13 mouse cellular contexts compared by ENCODE assay signal in the genomic region with DNA sequence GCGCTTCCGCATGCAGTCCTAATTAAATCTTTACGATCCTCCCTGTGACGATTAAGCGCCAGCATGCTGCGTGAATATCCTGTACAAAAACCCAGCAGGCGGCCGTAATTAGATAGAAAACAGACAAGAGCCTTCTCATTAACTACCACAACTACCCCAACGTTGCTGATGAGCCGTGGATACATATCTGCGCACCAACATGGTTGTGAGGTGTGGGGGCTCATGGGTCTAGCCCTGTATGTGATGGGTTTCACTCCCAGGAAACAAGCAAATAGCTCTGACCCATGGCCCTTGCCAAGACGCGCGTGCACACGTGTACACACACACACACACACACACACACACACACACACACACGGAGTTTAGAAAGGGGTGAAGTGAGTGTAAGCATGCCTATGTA. TPM values are rescaled to one million over a fixed set of nuclear protein-coding genes. Genes with fewer than 3 reads are reported as not detected.
DNase-seq lines count a peak whose midpoint lies in the region; ATAC-seq lines count a peak whose summit lies in the region.
"Had no signal": no experiment of that assay in that cellular context is flagged by ENCODE, and none has a peak within 500 bp of the region (broad histone marks: within the 10 kb centered on the region; RNA-seq: fewer than 3 reads in every experiment).

No protein-coding gene starts in this region.

- no peak overlapping the region for H3K27ac ChIP-seq in midbrain, embryonic 11.5 days (ENCODE audit: low read depth, low read length)
- no peak overlapping the region for H3K27ac ChIP-seq in midbrain, embryonic 10.5 days (replicated peaks)
- no peak overlapping the region for H3K27ac ChIP-seq in hindbrain, embryonic 14.5 days
- H3K27ac ChIP-seq in midbrain, embryonic 15.5 days: peak overlapping the region; percentile 82

- H3K4me2 ChIP-seq in midbrain, embryonic 11.5 days: no peak overlapping the region
- peak overlapping the region; percentile 35 for H3K4me2 ChIP-seq in hindbrain, embryonic 14.5 days (replicated peaks)
- peak overlapping the region; percentile 36 for H3K4me2 ChIP-seq in midbrain, embryonic 15.5 days

- no peaks in the 10 kb centered on the region for H3K36me3 ChIP-seq in midbrain, embryonic 11.5 days (ENCODE audit: control insufficient read depth, insufficient read depth, low read length)
- H3K36me3 ChIP-seq in midbrain, embryonic 10.5 days: no peaks in the 10 kb centered on the region
- H3K36me3 ChIP-seq in hindbrain, embryonic 14.5 days (replicated peaks; ENCODE audit: control insufficient read depth, insufficient read depth): no peaks in the 10 kb centered on the region
- H3K36me3 ChIP-seq in midbrain, embryonic 15.5 days (replicated peaks): no peaks in the 10 kb centered on the region

- H3K4me1 ChIP-seq in midbrain, embryonic 11.5 days (ENCODE audit: control insufficient read depth, insufficient read depth, low read length): no peaks in the 10 kb centered on the region
- H3K4me1 ChIP-seq in midbrain, embryonic 10.5 days: peaks cover 13% of the 10 kb centered on the region
- H3K4me1 ChIP-seq in hindbrain, embryonic 14.5 days (replicated peaks; ENCODE audit: control insufficient read depth, insufficient read depth, low read length): no peaks in the 10 kb centered on the region; the same call in 1 of the 2 replicates
- H3K4me1 ChIP-seq in midbrain, embryonic 15.5 days: no peaks in the 10 kb centered on the region

- no peak overlapping the region for H3K9ac ChIP-seq in midbrain, embryonic 11.5 days (ENCODE audit: low read length)
- 0 out of 2 replicates have a peak overlapping the region, but pooled peaks have one; percentile 7 for H3K9ac ChIP-seq in hindbrain, embryonic 14.5 days
- H3K9ac ChIP-seq in midbrain, embryonic 15.5 days: no peak overlapping the region
- H3K9ac ChIP-seq: liver, postnatal 0 days had no signal

- H3K4me3 ChIP-seq in midbrain, embryonic 11.5 days (ENCODE audit: low read depth, low read length): no peak overlapping the region
- no peak overlapping the region for H3K4me3 ChIP-seq in midbrain, embryonic 10.5 days
- peak overlapping the region; percentile 35; the same call in 1 of the 2 replicates for H3K4me3 ChIP-seq in hindbrain, embryonic 14.5 days (replicated peaks; ENCODE audit: low read length)
- peak overlapping the region; percentile 42 for H3K4me3 ChIP-seq in midbrain, embryonic 15.5 days

- 2% methylated on average over 16 of the region's 16 CpGs for WGBS in midbrain, embryonic 11.5 days
- 2% methylated on average over 16 of the region's 16 CpGs for WGBS in midbrain, embryonic 10.5 days
- WGBS in hindbrain, embryonic 14.5 days: 2% methylated on average over 16 of the region's 16 CpGs
- WGBS in midbrain, embryonic 15.5 days: under 1% methylated on average over 16 of the region's 16 CpGs

- peaks cover 94% of the 10 kb centered on the region for H3K27me3 ChIP-seq in midbrain, embryonic 11.5 days (ENCODE audit: control insufficient read depth, insufficient read depth, low read length)
- H3K27me3 ChIP-seq in midbrain, embryonic 10.5 days (ENCODE audit: low read depth, poor library complexity, severe bottlenecking): peaks cover 100% of the 10 kb centered on the region
- peaks cover 93% of the 10 kb centered on the region for H3K27me3 ChIP-seq in hindbrain, embryonic 14.5 days (ENCODE audit: control insufficient read depth, insufficient read depth, low read length)
- H3K27me3 ChIP-seq in midbrain, embryonic 15.5 days (replicated peaks): peaks cover 88% of the 10 kb centered on the region

- DNase-seq in midbrain, embryonic 11.5 days (ENCODE audit: low spot score, missing footprints): peak; percentile 90
- DNase-seq in midbrain, embryonic 10.5 days (ENCODE audit: low spot score): no peak
- DNase-seq in hindbrain, embryonic 14.5 days (ENCODE audit: low spot score): no peak
- DNase-seq in cerebellum, adult 18-20 months: no peak
- no peak for DNase-seq in testis, postnatal 10 days (ENCODE audit: low spot score)
- no peak for DNase-seq in ovary, adult 18-20 months (ENCODE audit: low spot score)
- DNase-seq: adrenal gland, postnatal 25 days; cerebellum, adult 9-10 months; heart, postnatal 10 days; kidney, postnatal 14 days; liver, postnatal 0 days had no signal

- no peaks in the 10 kb centered on the region for H3K9me3 ChIP-seq in midbrain, embryonic 11.5 days (ENCODE audit: control insufficient read depth, low read length)
- no peaks in the 10 kb centered on the region for H3K9me3 ChIP-seq in midbrain, embryonic 10.5 days (replicated peaks)
- H3K9me3 ChIP-seq in hindbrain, embryonic 14.5 days (ENCODE audit: control insufficient read depth, low read length): no peaks in the 10 kb centered on the region
- no peaks in the 10 kb centered on the region for H3K9me3 ChIP-seq in midbrain, embryonic 15.5 days

- no peak for ATAC-seq in midbrain, embryonic 11.5 days (ENCODE audit: low FRiP score)
- ATAC-seq in hindbrain, embryonic 14.5 days (ENCODE audit: low FRiP score): peak; percentile 68
- ATAC-seq in midbrain, embryonic 15.5 days (replicated peaks): no peak
- ATAC-seq: liver, postnatal 0 days had no signal

RNA-seq across cellular contexts. Expression of gene Tfap2b, which starts 8.7 kb away (rescaled TPM):
- polyA plus RNA-seq in midbrain, embryonic 11.5 days (2014; fragmentation: Nextera tagmentation; extraction: Ambion mirVana): 34.0 and 37.0 TPM in 2 replicates
- 24.7 and 33.7 TPM in 2 replicates for polyA plus RNA-seq in midbrain, embryonic 10.5 days (2016; fragmentation: Nextera tagmentation; extraction: Ambion mirVana)
- polyA plus RNA-seq in hindbrain, embryonic 14.5 days (2014; fragmentation: Nextera tagmentation; extraction: Ambion mirVana): 42.5 and 51.2 TPM in 2 replicates
- 239 and 264 TPM in 2 replicates for polyA plus RNA-seq in midbrain, embryonic 15.5 days (2015; fragmentation: Nextera tagmentation; extraction: Ambion mirVana)
- polyA plus RNA-seq: liver, postnatal 0 days; spleen, adult 2 months had no signal

Comparison
In these comparisons a context has a peak if more than half of its experiments do, and no peak if none do; other contexts are left out.
1. H3K4me3 ChIP-seq: peak in hindbrain, embryonic 14.5 days (single experiment) and midbrain, embryonic 15.5 days (single experiment); none in midbrain, embryonic 11.5 days (single experiment) and midbrain, embryonic 10.5 days (single experiment).